Mouse (Mus musculus): Measurements from ENCODE around the gene Abcf1. TPM values are rescaled to one million over a fixed set of nuclear protein-coding genes. Genes with fewer than 3 reads are reported as not detected.

Gene Abcf1
- total and polyA plus RNA-seq, 3 experiments: 142 to 312 TPM; not detected in 1

- Histone ChIP-seq H3K79me2 (ENCODE audit: control insufficient read depth, insufficient read depth, low read length, poor library complexity) (peaks cover 26% of the 10 kb centered on the region), H3K36me3 (ENCODE audit: control insufficient read depth in 1 of 2, insufficient read depth in 2 of 2, low read length in 2 of 2) (peaks cover 7 to 67% of the 10 kb centered on the region in 2 experiments), H3K27ac (ENCODE audit: control insufficient read depth, low read depth, low read length) (peak overlapping the region; percentile 6; the same call in 1 of the 2 replicates), H3K27me3 (ENCODE audit: control insufficient read depth in 1 of 2, insufficient read depth in 2 of 2, low read length in 2 of 2) (no peaks in the 10 kb centered on the region), H3K9ac (ENCODE audit: control insufficient read depth, low read depth, low read length, poor library complexity, severe bottlenecking) (peak overlapping the region; percentile 22; the same call in 1 of the 2 replicates), H3K4me3 (ENCODE audit: control insufficient read depth in 1 of 2, insufficient read depth in 1 of 2, low read depth in 2 of 2, low read length in 2 of 2) (no peak overlapping the region), H3K9me3 (replicated peaks; ENCODE audit: insufficient read depth, low read length) (no peaks in the 10 kb centered on the region), H3K4me1 (ENCODE audit: control insufficient read depth in 1 of 2, insufficient read depth in 2 of 2, low read length in 2 of 2) (peaks cover 21 to 58% of the 10 kb centered on the region in 2 experiments)
- no peak for DNase-seq (ENCODE audit: low read depth, low spot score)
- TF ChIP-seq JUND (IDR thresholded peaks at IDR 0.05; ENCODE audit: low read depth, low read length): no peak
- no peak for TF ChIP-seq TAL1 (IDR thresholded peaks at IDR 0.05; ENCODE audit: low read length)
- no peak for TF ChIP-seq GABPA (IDR thresholded peaks at IDR 0.05; ENCODE audit: low read depth, low read length)
- no peak for TF ChIP-seq RCOR1 (IDR thresholded peaks at IDR 0.05; ENCODE audit: low read depth, low read length)
- no peak for TF ChIP-seq CHD2 (IDR thresholded peaks at IDR 0.05; ENCODE audit: low read length)
- no peak for TF ChIP-seq NELFE (IDR thresholded peaks at IDR 0.05; ENCODE audit: low read depth, low read length)
- TF ChIP-seq EP300 (IDR thresholded peaks at IDR 0.05; ENCODE audit: low read depth in 1 of 2, low read length in 2 of 2): no peak
- no peak for TF ChIP-seq ETS1 (IDR thresholded peaks at IDR 0.05; ENCODE audit: low read depth, low read length)
These were observed 47.9 kb downstream of the Abcf1 start for GRCm38 (mm10) chr17:35921710-35922109.

GRCm38 (mm10) chr17:35920862-35921562 lies 48.5 kb downstream of the Abcf1 start:
- Histone ChIP-seq H3K36me3 (ENCODE audit: control insufficient read depth in 1 of 2, insufficient read depth in 2 of 2, low read length in 2 of 2) (peaks cover 2 to 60% of the 10 kb centered on the region in 2 experiments), H3K79me2 (ENCODE audit: control insufficient read depth, insufficient read depth, low read length, poor library complexity) (peaks cover 27% of the 10 kb centered on the region), H3K27ac (ENCODE audit: control insufficient read depth, low read depth, low read length) (peak overlapping the region; percentile 90), H3K9me3 (replicated peaks; ENCODE audit: insufficient read depth, low read length) (no peaks in the 10 kb centered on the region), H3K4me1 (ENCODE audit: control insufficient read depth in 1 of 2, insufficient read depth in 2 of 2, low read length in 2 of 2) (peaks cover 14 to 51% of the 10 kb centered on the region in 2 experiments), H3K9ac (ENCODE audit: control insufficient read depth, low read depth, low read length, poor library complexity, severe bottlenecking) (peak overlapping the region; percentile 66), H3K27me3 (ENCODE audit: control insufficient read depth in 1 of 2, insufficient read depth in 2 of 2, low read length in 2 of 2) (no peaks in the 10 kb centered on the region), H3K4me3 (ENCODE audit: control insufficient read depth in 1 of 2, insufficient read depth in 1 of 2, low read depth in 2 of 2, low read length in 2 of 2) (no peak overlapping the region)
- DNase-seq (ENCODE audit: low read depth, low spot score): peak; percentile 71
- TF ChIP-seq GATA1 (IDR thresholded peaks at IDR 0.05; ENCODE audit: low read depth, low read length): no peak
- peak in 2 of 3 experiments; percentile 32 to 63; a peak in 2 of 6 replicates for TF ChIP-seq CTCF (IDR thresholded peaks at IDR 0.05 in 2 of 3, conservative IDR thresholded peaks at IDR 0.05 in 1 of 3; ENCODE audit: control insufficient read depth in 1 of 3, insufficient read depth in 1 of 3, low read depth in 2 of 3, low read length in 3 of 3, poor library complexity in 1 of 3, severe bottlenecking in 1 of 3)
- no peak for TF ChIP-seq NELFE (IDR thresholded peaks at IDR 0.05; ENCODE audit: low read depth, low read length)
- no peak for TF ChIP-seq ZKSCAN1 (IDR thresholded peaks at IDR 0.05; ENCODE audit: low read depth, low read length)
- TF ChIP-seq CHD1 (IDR thresholded peaks at IDR 0.05; ENCODE audit: low read depth, low read length): no peak

- no peaks in the 10 kb centered on the region for H3K9me3 ChIP-seq (replicated peaks; ENCODE audit: insufficient read depth, low read length)
- DNase-seq (ENCODE audit: low read depth, low spot score): peak; percentile 54
- peak overlapping the region; percentile 90 for H3K27ac ChIP-seq (ENCODE audit: control insufficient read depth, low read depth, low read length)
- H3K4me1 ChIP-seq (ENCODE audit: control insufficient read depth in 1 of 2, insufficient read depth in 2 of 2, low read length in 2 of 2): peaks cover 10 to 49% of the 10 kb centered on the region in 2 experiments
- peak overlapping the region in 1 of 2 experiments; percentile 17; a peak in 1 of 4 replicates for H3K4me3 ChIP-seq (ENCODE audit: control insufficient read depth in 1 of 2, insufficient read depth in 1 of 2, low read depth in 2 of 2, low read length in 2 of 2)
- peak overlapping the region; percentile 66 for H3K9ac ChIP-seq (ENCODE audit: control insufficient read depth, low read depth, low read length, poor library complexity, severe bottlenecking)
- H3K36me3 ChIP-seq (ENCODE audit: control insufficient read depth in 1 of 2, insufficient read depth in 2 of 2, low read length in 2 of 2): peaks cover 1 to 54% of the 10 kb centered on the region in 2 experiments; a peak in 3 of 4 replicates
- H3K27me3 ChIP-seq (ENCODE audit: control insufficient read depth in 1 of 2, insufficient read depth in 2 of 2, low read length in 2 of 2): no peaks in the 10 kb centered on the region
- H3K79me2 ChIP-seq (ENCODE audit: control insufficient read depth, insufficient read depth, low read length, poor library complexity): peaks cover 33% of the 10 kb centered on the region
- TF ChIP-seq SMC3 (IDR thresholded peaks at IDR 0.05; ENCODE audit: low read depth, low read length) (no peak), ZMIZ1 (IDR thresholded peaks at IDR 0.05; ENCODE audit: low read depth, low read length) (no peak), CHD2 (IDR thresholded peaks at IDR 0.05; ENCODE audit: low read length) (no peak), MYB (IDR thresholded peaks at IDR 0.05; ENCODE audit: low read depth, low read length) (no peak), EP300 (IDR thresholded peaks at IDR 0.05; ENCODE audit: low read depth in 1 of 2, low read length in 2 of 2) (no peak), SIN3A (IDR thresholded peaks at IDR 0.05; ENCODE audit: low read length) (no peak), RCOR1 (IDR thresholded peaks at IDR 0.05; ENCODE audit: low read depth, low read length) (no peak), KAT2A (conservative IDR thresholded peaks at IDR 0.05; ENCODE audit: low read depth, low read length) (no peak), POLR2A (IDR thresholded peaks at IDR 0.05; ENCODE audit: control insufficient read depth in 1 of 2, insufficient read depth in 1 of 2, low read depth in 1 of 2, low read length in 2 of 2, poor library complexity in 1 of 2) (no peak), USF2 (IDR thresholded peaks at IDR 0.05; ENCODE audit: borderline replicate concordance in 1 of 2, insufficient read depth in 1 of 2, low read depth in 1 of 2, low read length in 2 of 2) (no peak), MAX (IDR thresholded peaks at IDR 0.05; ENCODE audit: low read length) (no peak), NELFE (IDR thresholded peaks at IDR 0.05; ENCODE audit: low read depth, low read length) (no peak), TCF12 (IDR thresholded peaks at IDR 0.05; ENCODE audit: low read depth, low read length) (no peak), ZKSCAN1 (IDR thresholded peaks at IDR 0.05; ENCODE audit: low read depth, low read length) (no peak), ELF1 (IDR thresholded peaks at IDR 0.05; ENCODE audit: low read depth, low read length) (no peak), HCFC1 (IDR thresholded peaks at IDR 0.05; ENCODE audit: low read depth, low read length) (no peak), BHLHE40 (IDR thresholded peaks at IDR 0.05; ENCODE audit: borderline replicate concordance, low read depth, low read length) (no peak)
These were observed 49.2 kb downstream of the Abcf1 start for GRCm38 (mm10) chr17:35920384-35920783.

All from MEL (cell line).